Mouse (Mus musculus) urinary bladder, postnatal 14 days (tissue): Measurements from ENCODE around the gene 6330403K07Rik.

Experiments used
- DNase-seq: peaks from one replicate; pipeline ENCODE4 v3.0.0; 2021; ENCODE audit warnings: low spot score

Gene 6330403K07Rik

DNA sequence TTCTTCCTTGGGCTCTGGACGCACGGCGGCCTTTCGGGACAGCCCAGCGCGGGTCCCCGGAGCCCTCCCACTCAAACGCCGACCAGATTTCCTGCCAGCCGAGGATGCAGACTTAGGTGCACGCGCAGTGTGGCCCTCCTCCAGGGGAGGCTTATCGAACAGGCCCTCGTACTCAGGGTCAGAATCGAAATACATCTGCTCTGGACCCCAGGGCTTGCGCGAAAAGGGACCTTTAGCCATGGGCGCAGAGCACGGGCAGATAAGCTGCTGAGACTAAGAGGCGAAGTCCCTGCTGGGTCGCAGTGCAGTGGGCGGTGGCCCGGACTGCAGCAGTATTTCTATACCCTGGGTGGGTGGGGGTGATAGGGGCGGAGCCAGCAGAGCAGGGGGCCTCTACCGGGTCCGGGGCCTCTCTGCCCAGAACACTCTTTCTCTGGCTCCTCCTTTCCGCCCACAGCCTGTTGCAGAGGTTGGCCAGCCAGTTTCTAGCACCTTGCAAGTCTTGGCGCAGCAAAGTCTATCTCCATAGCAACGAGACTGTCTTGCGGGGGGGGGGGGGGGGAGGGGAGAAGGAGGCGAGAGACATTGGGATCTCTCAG, at the start of gene 6330403K07Rik:
TSS of gene 6330403K07Rik (minus strand) at position 351 of the 599 bp plus-strand sequence.
- DNase-seq = peak; percentile 13

- no peak for DNase-seq
Observed at GRCm38 (mm10) chr11:71076342-71076741, 43.0 kb upstream of the 6330403K07Rik start.

GRCm38 (mm10) chr11:71052554-71052953, 19.2 kb upstream of the 6330403K07Rik start:
- no peak for DNase-seq

GRCm38 (mm10) chr11:71039526-71040298, 6.4 kb upstream of the 6330403K07Rik start:
- no peak for DNase-seq

DNA sequence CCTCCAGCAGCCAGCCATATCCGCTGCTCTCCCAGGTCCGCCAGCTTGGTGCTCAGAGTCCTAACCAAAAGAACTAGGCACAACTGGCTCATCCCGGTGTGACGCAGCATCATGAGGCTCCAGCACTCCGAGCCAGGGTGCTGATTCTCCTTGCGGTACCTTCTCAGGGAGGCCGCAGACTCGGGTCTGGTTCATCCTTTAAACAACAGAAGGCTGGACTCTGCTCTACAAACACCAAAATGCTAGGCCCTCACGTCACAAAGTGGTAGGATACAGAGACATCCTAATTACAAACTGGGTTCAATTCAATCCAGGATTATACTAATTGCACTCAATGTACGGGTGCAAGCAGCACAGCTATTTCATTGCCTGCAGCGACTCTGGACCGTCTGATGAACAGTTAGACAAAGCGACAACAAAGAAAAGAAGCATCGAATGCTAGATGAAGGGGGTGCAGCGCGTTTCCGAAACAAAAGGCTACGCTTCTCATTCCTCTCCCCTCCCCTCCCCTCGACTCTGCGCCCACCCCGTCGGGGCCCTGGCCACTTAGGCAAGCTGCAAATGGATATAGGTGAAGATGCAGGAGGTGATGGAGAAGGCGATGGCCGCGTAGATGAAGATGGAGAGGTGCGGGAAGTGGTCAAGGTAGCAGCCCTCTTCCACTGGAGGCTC, 686 bp downstream of the 6330403K07Rik start:
- DNase-seq = no peak

DNA sequence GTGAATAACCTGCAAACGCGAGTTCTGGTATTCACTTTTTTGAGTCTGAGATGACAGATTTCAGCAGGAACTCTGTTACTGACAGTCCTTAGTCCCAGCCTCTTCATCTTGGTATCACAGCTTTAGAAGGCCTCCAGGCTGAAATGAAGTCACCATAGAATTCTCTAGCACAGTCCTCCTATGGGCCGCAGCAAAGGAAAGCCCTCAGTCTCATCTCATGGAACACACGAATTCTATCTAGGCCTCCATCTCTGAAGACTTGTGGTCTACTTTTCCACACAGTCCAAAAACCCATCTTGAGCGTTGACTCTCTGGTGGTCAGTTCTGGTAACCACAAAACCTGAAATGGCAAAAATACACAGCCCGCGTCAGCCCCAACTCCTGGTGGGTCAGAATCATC, 1.2 kb downstream of the 6330403K07Rik start:
- no peak for DNase-seq

DNA sequence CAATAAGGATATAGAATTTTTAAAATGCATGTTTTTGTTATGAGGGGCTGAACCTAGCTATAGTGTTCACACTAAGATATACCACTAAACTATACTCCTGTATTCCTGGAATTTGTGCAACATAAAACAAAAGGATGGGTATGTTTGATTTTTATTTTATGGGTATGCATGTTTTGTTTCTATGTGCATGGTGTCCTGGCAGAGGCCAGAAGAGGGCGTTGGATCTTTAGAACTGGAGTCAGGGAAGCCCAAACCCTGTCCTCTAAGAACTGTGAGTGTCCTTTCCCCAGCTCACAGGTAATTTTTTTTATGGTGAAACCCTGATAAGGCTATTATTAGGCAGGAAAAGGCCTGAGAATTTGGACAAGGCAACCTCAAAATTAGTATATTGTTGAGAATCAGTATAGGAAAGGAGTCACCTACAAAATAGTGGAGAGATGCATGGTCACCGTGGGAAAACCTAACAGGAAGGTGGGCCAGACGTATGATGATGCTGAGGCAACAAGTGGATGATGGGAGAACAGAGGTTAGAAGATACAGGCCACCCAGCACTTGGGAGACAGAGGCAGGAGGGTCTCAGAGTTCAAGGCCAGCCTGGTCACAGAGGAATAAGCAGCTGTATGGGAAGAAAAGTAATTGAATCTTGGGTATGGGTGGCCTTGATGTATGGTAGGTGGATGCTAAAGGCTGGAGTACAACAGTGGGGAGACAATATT, 3.8 kb downstream of the 6330403K07Rik start:
- no peak for DNase-seq

GRCm38 (mm10) chr11:71028280-71028679, 5.0 kb downstream of the 6330403K07Rik start:
- DNase-seq = no peak

DNA sequence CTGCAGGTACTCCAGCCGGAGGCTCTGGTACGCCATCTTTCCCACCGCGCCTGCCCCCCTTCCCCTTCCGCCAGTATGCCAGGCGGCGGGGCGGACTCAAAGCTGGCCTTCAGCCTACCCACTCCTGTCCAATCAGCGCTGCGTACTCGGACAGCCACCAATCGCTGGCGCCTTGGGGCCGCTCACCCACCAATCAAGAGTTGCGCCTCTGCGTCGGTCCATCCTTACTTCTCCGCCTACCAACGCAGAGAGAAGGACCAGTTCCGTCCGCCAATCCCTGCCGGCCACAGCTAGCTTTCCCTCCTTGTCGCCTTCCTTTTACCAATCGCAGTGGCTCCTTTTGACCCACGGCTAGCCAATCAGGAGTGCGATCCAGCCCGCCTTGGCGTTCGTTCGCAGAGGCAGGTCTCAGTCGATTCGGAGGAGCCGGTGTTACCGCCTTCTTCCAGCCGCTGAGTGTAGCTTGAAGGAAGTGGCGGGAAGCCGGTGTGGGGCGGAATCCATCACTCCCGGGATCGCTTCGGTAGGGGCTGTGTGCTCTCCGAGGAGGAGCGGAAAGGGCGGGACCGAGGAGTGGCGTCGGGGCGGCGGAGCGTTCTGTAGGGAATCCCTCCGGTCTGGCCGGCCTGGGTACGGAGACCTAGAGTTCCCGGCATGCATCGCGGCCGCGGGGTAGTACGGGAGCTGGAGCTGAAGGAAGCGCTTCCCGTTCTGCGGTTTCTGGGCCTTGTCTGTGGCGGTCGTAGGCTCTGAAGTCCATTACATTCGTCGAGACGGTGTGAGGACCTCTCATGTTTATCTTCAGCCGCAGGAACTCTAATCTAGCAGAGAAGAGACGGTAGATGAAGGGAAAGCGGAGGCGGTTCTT, 13.9 kb downstream of the 6330403K07Rik start, which contains the start of the genes Mis12 and Derl2:
TSS of gene Mis12 (plus strand) at position 411 of the 868 bp plus-strand sequence.
TSS of gene Derl2 (minus strand) at position 641 of the 868 bp plus-strand sequence.
- peak; percentile 97 for DNase-seq

DNA sequence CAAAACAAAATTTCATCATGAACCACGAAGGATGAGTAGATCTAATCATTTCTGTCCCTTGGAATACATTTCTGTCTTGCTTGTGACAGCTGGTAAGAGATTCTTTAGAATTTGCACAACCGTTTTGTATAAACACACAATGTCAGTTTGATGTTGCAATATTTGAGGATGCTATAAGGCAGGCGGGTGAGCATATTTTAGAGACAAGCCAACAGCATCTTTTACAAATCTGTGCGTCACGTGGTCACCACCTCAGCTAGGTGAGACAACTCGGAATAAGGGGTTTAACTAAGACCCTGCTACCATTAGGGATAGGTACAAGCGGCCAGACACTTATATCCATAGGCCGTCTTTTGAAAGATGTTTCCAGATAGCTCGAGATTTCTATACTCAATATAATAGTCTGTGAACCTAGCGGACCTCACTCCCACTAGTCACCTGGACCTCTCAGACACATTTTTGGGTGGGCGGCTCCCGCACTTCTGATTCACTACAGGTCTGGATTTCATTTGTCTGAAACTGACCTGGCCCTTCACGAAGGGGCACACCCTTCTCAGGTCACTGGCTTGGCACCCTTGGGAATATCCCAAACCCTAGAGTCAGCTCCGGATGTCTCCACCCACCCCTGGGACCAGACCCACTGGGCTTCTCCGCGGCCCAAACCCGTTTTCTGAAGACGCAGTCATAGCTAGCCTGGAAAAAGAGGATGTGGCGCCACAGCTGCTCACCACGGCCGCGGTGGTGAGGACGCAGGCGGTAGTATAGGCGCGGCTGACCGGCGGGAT, 14.7 kb downstream of the 6330403K07Rik start:
- no peak for DNase-seq

GRCm38 (mm10) chr11:71017051-71017450, 16.3 kb downstream of the 6330403K07Rik start:
- no peak for DNase-seq

DNA sequence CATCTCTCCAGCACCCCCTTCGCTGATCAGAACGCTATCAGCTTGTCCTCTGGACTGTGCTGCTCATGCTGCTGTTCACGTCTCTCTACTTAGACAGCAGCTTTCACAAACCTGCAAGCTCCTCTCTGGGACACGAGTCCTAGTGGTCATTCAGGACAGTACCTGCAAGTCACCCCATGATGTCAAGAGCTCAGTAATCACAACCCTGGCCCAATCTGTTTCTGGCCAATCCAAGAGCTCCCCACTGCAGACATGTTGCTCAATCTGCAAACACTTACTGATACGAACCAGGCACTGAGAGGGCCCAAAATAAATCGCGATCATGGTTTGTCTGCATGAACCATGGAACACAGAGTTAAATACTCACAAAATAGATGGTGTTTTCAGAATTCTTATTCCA, 20.6 kb downstream of the 6330403K07Rik start:
- no peak for DNase-seq

GRCm38 (mm10) chr11:71008321-71008720, 25.0 kb downstream of the 6330403K07Rik start:
- no peak for DNase-seq

DNA sequence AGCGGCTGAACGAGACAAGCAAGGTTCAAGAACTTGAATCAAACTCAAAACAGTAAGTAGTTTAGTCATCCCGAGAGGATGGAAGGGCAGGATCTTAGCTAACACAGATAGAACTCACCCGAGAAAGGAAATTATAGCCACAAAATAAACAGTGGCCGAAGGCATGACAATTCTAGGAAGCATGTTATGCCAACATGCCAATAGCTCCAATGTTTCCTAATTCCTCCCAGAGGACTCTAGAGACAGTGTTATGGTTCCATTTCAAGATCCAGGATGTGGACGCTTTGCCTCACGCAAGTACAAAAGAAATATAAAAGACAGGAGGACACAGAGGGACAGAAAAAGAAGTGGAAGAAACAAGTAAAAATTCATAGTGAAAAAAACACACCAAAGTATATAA, 25.5 kb downstream of the 6330403K07Rik start:
- DNase-seq = no peak

GRCm38 (mm10) chr11:71007026-71007425, 26.3 kb downstream of the 6330403K07Rik start:
- DNase-seq = no peak

DNA sequence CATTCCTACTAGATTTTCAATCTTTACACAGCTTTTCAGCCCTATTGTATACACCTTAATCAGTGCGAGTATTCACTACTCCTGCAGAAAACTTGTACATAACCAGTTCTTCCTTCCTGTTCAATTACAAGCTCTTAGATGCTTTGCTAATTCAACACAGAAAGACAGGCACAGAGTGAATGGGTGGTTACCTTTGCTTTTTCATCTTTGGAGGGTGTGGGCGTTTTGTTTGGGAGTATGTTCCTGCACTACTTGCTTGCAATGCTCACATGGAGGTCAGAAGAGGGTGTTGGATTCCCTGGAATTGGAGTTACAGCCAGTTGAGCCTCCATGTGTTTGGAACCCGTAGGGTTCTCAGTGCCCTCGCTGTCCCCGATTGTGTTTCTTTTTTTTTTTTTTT, 28.3 kb downstream of the 6330403K07Rik start:
- DNase-seq = no peak

- peak; percentile 96 for DNase-seq
Observed at GRCm38 (mm10) chr11:71004316-71004773, 29.0 kb downstream of the 6330403K07Rik start, which contains the start of gene Dhx33. Dhx33 (minus strand) TSS chr11:71004437.

DNA sequence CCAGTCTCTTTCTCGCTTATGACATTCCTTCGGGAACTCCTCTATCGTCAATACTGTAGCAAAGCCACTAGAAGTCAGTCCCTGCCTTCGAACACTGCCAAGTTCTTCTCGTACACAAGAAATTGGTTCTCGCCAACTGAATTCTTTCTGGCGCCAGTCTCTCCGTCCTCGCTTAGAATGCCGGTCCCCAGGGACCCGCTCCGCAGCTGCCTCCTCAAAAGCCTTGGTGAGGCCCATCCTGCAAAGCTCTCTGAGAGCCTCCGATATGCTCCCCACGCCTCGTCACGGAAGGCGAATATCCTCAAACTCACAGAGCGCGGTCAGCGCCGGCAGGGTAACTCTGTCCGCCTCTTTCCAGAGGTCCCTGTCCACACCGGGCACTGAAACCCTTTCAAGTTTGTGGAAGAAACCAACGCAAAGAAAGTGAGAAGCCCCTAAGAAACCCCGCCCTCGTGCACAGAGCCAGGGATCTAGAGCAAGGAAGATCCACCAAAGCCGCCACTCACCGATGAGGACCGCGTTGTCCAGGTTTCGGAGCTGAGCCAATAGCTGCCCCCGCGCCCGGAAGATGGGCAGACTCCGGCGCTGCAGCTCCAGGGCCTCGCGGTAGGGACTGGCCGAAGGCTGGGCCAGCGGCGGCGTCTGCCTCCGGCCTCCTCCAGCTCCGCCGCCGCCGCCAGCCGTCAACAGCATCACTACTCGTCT, 29.6 kb downstream of the 6330403K07Rik start:
- DNase-seq = no peak

DNA sequence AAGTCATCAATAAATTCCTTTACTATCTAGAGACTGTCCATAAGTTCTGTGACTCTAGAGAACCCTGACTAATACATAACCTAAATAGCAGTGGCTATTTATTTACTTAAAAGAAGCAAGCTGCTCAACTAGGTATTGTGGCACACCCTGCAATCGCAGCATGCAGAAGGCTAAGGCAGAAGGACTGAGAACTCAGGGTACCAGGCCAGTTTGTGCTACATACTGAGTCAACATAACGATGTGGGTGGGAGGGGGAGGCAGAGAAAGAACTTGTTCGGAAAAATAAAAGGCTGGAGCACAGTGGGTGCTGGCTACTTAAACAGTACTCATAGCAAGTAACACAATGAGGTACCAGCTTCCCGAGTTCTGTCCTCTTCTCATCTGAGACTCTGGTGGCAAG, 32.1 kb downstream of the 6330403K07Rik start:
- DNase-seq = no peak
